Mouse (Mus musculus): ENCODE measurements around the gene Gnai2. TPM values are rescaled to one million over a fixed set of nuclear protein-coding genes. Genes with fewer than 3 reads are reported as not detected.

Gnai2 gene
- polyA plus RNA-seq, 1 experiment from 2014 or later: 146 TPM

DNA sequence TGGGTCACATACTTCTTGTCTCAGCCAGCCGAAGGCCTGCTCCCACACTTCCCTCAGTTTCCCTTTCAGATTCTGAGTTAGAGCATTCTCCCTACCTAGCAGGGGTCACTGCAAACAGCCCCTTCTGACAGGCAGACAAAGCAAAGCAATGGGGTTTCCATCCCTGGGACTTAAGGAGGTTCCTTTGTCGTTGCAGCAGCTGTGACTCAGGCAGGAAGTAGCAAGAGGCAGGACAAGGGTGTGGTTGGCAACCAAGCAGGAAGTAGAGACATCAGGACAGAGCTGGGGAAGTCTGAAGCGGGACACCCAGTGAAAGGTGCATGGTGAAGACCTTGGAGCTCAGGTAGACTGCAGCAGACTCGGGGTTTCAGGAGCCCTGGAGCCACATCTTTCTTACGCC is 10.6 kb downstream of the Gnai2 start:
- Histone ChIP-seq H3K9ac (replicated peaks) (0 out of 2 replicates have a peak overlapping the region, but pooled peaks have one; percentile 32), H3K36me3 (replicated peaks; ENCODE audit: insufficient read depth, low read length) (peaks cover 30% of the 10 kb centered on the region), H3K4me1 (ENCODE audit: insufficient read depth) (peaks cover 61% of the 10 kb centered on the region), H3K4me3 (ENCODE audit: low read depth, low read length) (no peak overlapping the region), H3K27ac (ENCODE audit: low read depth) (peak overlapping the region; percentile 74), H3K27me3 (ENCODE audit: insufficient read depth, low read length) (no peaks in the 10 kb centered on the region), H3K4me2 (ENCODE audit: low read depth, low read length) (peak overlapping the region; percentile 46), H3K9me3 (ENCODE audit: low read length) (no peaks in the 10 kb centered on the region)
- no peak for DNase-seq
- WGBS (ENCODE audit: insufficient replicate concordance): 49% methylated on average over 5 of the region's 5 CpGs
- no peak for ATAC-seq
- no peak for TF ChIP-seq EP300 (IDR thresholded peaks at IDR 0.05; ENCODE audit: low read depth)
- TF ChIP-seq CTCF (IDR thresholded peaks at IDR 0.05; ENCODE audit: low read depth): no peak

DNA sequence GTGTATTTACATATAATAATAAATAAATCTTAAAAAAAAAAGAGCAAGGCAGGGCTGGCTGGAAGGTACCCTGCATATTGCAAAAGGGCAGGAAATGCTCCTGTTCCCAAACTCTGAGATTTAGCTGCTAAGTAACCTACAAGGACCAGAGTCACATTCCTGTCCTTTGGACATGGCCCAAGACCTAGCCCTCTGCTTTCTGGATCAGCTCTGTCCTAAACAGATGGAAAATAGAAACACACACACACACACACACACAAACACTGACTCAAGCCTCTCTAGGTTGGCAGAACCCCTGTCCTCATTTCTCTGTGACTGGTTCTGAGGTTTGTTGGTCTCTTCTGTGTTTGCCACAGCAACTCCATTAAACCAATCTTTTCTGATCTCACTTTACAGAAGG is 14.2 kb downstream of the Gnai2 start:
- H3K9me3 ChIP-seq (ENCODE audit: low read length): no peaks in the 10 kb centered on the region
- DNase-seq (no peak), ATAC-seq (no peak)
- H3K4me2 ChIP-seq (ENCODE audit: low read depth, low read length): no peak overlapping the region
- peaks cover 41% of the 10 kb centered on the region for H3K4me1 ChIP-seq (ENCODE audit: insufficient read depth)
- H3K27me3 ChIP-seq (ENCODE audit: insufficient read depth, low read length): no peaks in the 10 kb centered on the region
- peak overlapping the region; percentile 35; the same call in 1 of the 2 replicates for H3K27ac ChIP-seq (ENCODE audit: low read depth)
- peaks cover 52% of the 10 kb centered on the region for H3K36me3 ChIP-seq (replicated peaks; ENCODE audit: insufficient read depth, low read length)
- TF ChIP-seq CTCF (IDR thresholded peaks at IDR 0.05; ENCODE audit: low read depth) (no peak), EP300 (IDR thresholded peaks at IDR 0.05; ENCODE audit: low read depth) (no peak)
- H3K9ac ChIP-seq (replicated peaks): no peak overlapping the region
- H3K4me3 ChIP-seq (ENCODE audit: low read depth, low read length): no peak overlapping the region

DNA sequence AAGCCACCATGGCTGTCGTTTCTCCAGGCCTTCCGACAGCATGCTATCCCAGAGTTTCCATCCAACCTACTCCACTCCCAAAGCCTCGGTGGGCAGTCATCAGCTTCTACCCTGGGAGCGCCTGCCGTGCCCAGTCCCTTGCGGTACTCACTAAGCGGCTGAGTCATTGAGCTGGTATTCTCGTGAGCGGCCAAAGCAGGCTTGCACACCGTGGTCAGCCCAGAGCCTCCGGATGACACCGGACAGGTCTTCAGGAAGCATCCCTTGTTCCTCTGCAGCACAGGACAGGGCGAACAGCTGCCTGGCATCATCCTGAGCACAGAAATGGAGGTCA is 15.7 kb downstream of the Gnai2 start:
- ATAC-seq (peak; percentile 45), DNase-seq (no peak)
- WGBS (ENCODE audit: insufficient replicate concordance): 70% methylated on average over 13 of the region's 13 CpGs
- no peak overlapping the region for H3K4me2 ChIP-seq (ENCODE audit: low read depth, low read length)
- H3K27me3 ChIP-seq (ENCODE audit: insufficient read depth, low read length): no peaks in the 10 kb centered on the region
- TF ChIP-seq CTCF (IDR thresholded peaks at IDR 0.05; ENCODE audit: low read depth): no peak
- no peaks in the 10 kb centered on the region for H3K9me3 ChIP-seq (ENCODE audit: low read length)
- peaks cover 30% of the 10 kb centered on the region for H3K4me1 ChIP-seq (ENCODE audit: insufficient read depth)
- H3K9ac ChIP-seq (replicated peaks): no peak overlapping the region; the same call in 1 of the 2 replicates
- peaks cover 65% of the 10 kb centered on the region for H3K36me3 ChIP-seq (replicated peaks; ENCODE audit: insufficient read depth, low read length)
- no peak overlapping the region for H3K4me3 ChIP-seq (ENCODE audit: low read depth, low read length)
- H3K27ac ChIP-seq (ENCODE audit: low read depth): peak overlapping the region; percentile 89

DNA sequence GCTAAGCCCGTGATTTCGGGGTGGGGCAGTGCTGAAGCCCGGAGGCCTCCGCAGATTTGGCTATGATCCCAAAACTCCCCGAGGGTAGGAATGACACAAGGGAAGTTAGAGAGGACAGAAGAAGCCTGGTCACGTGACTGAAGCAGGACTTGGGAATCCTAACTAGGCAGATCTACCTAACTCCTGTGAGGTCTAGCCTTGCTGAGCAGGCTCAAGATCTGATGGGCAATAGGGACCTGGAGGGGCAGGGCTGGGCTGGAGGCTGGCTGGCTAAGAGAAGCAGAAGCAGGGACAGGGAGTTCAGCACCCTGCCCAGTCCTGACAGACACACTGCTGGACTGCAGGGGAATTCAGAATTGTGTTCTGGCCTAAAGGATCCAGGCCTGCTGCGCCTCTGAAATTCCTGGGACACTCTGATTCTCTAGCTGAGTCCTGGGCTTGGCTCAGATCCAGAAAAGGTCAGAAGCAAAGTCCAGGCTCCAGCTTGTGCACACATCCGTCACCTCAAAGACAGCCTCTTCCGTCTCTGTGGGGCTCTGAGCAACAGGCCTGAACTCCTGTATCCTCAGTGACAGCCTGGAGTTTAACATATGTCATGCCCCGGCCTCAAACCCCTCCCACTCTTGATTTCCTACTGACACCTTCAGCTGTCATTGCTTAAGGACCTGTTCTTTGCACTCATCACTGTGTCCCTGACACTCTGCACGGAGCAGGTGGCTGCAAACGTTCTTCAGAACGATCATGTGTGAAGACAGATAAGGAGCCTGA is 16.2 kb downstream of the Gnai2 start:
- 35% methylated on average over 13 of the region's 13 CpGs for WGBS (ENCODE audit: insufficient replicate concordance)
- Histone ChIP-seq H3K9me3 (ENCODE audit: low read length) (no peaks in the 10 kb centered on the region), H3K27me3 (ENCODE audit: insufficient read depth, low read length) (no peaks in the 10 kb centered on the region), H3K9ac (replicated peaks) (peak overlapping the region; percentile 50; the same call in 1 of the 2 replicates), H3K4me1 (ENCODE audit: insufficient read depth) (peaks cover 25% of the 10 kb centered on the region), H3K4me2 (ENCODE audit: low read depth, low read length) (peak overlapping the region; percentile 13; the same call in 1 of the 2 replicates), H3K27ac (ENCODE audit: low read depth) (peak overlapping the region; percentile 89), H3K36me3 (replicated peaks; ENCODE audit: insufficient read depth, low read length) (peaks cover 70% of the 10 kb centered on the region), H3K4me3 (ENCODE audit: low read depth, low read length) (no peak overlapping the region)
- ATAC-seq (peak; percentile 87), DNase-seq (peak; percentile 74)
- TF ChIP-seq CTCF (IDR thresholded peaks at IDR 0.05; ENCODE audit: low read depth) (no peak), EP300 (IDR thresholded peaks at IDR 0.05; ENCODE audit: low read depth) (peak; percentile 47; the same call in 1 of the 2 replicates)

- H3K9ac ChIP-seq (replicated peaks): no peak overlapping the region; the same call in 1 of the 2 replicates
Measured at GRCm38 (mm10) chr9:107618098-107618497, 17.1 kb downstream of the Gnai2 start.

GRCm38 (mm10) chr9:107617461-107617860 is 17.7 kb downstream of the Gnai2 start:
- H3K27me3 ChIP-seq (ENCODE audit: insufficient read depth, low read length): no peaks in the 10 kb centered on the region
- H3K27ac ChIP-seq (ENCODE audit: low read depth): no peak overlapping the region
- peaks cover 30% of the 10 kb centered on the region for H3K4me1 ChIP-seq (ENCODE audit: insufficient read depth)
- H3K9ac ChIP-seq (replicated peaks): no peak overlapping the region
- TF ChIP-seq CTCF (IDR thresholded peaks at IDR 0.05; ENCODE audit: low read depth): peak; percentile 36; the same call in 1 of the 2 replicates
- TF ChIP-seq EP300 (IDR thresholded peaks at IDR 0.05; ENCODE audit: low read depth): no peak
- no peak overlapping the region for H3K4me2 ChIP-seq (ENCODE audit: low read depth, low read length)
- peaks cover 68% of the 10 kb centered on the region for H3K36me3 ChIP-seq (replicated peaks; ENCODE audit: insufficient read depth, low read length)
- H3K4me3 ChIP-seq (ENCODE audit: low read depth, low read length): no peak overlapping the region
- DNase-seq: no peak
- ATAC-seq: no peak
- no peaks in the 10 kb centered on the region for H3K9me3 ChIP-seq (ENCODE audit: low read length)
- 78% methylated on average over 2 of the region's 2 CpGs for WGBS (ENCODE audit: insufficient replicate concordance)

More at GRCm38 (mm10) chr9:107618098-107618497, 17.1 kb downstream of the Gnai2 start:
- Histone ChIP-seq H3K36me3 (replicated peaks; ENCODE audit: insufficient read depth, low read length) (peaks cover 71% of the 10 kb centered on the region), H3K9me3 (ENCODE audit: low read length) (no peaks in the 10 kb centered on the region), H3K4me1 (ENCODE audit: insufficient read depth) (peaks cover 26% of the 10 kb centered on the region), H3K4me3 (ENCODE audit: low read depth, low read length) (no peak overlapping the region), H3K27me3 (ENCODE audit: insufficient read depth, low read length) (no peaks in the 10 kb centered on the region), H3K27ac (ENCODE audit: low read depth) (peak overlapping the region; percentile 89), H3K4me2 (ENCODE audit: low read depth, low read length) (no peak overlapping the region)
- ATAC-seq: no peak
- no peak for TF ChIP-seq CTCF (IDR thresholded peaks at IDR 0.05; ENCODE audit: low read depth)
- TF ChIP-seq EP300 (IDR thresholded peaks at IDR 0.05; ENCODE audit: low read depth): no peak
- WGBS (ENCODE audit: insufficient replicate concordance): 95% methylated on average over 6 of the region's 6 CpGs
- DNase-seq: no peak
